Mouse (Mus musculus) T-helper 1 cell (primary cell): ENCODE measurements around the gene Maz.

Experiments
- in situ Hi-C: fragments of 300-600 bp; cut with MboI, MseI; formaldehyde crosslinking; loops from one replicate; pipeline ENCODE4 v1.15.1; 2025; ENCODE audit warnings: high pct_unique_total_duplicates

Gene Maz

GRCm38 (mm10) chr7:127026984-127027726 is at the start of gene Maz:
Gene Maz (minus strand): TSS chr7:127027037.
- in situ Hi-C loops, result no loop called here

GRCm38 (mm10) chr7:127076188-127076587 is 49.4 kb upstream of the Maz start:
- in situ Hi-C loops, result no loop called here

GRCm38 (mm10) chr7:127073221-127073620 is 46.4 kb upstream of the Maz start:
- in situ Hi-C loops, result no loop called here

- in situ Hi-C loops, result no loop called here
Measured at GRCm38 (mm10) chr7:127070871-127071413, 44.1 kb upstream of the Maz start.

GRCm38 (mm10) chr7:127066317-127066716 is 39.5 kb upstream of the Maz start:
- in situ Hi-C loops, result no loop called here

- in situ Hi-C loops, result no loop called here
Measured at GRCm38 (mm10) chr7:127065538-127065937, 38.7 kb upstream of the Maz start.

GRCm38 (mm10) chr7:127055026-127055585 is 28.3 kb upstream of the Maz start:
- in situ Hi-C loops, result no loop called here

- in situ Hi-C loops, result no loop called here
Measured at GRCm38 (mm10) chr7:127041851-127042672, 15.2 kb upstream of the Maz start, which contains the start of gene Kif22. Gene Kif22 (minus strand): TSS chr7:127042471.

- in situ Hi-C loops, result no loop called here
Measured at GRCm38 (mm10) chr7:127031244-127031643, 4.4 kb upstream of the Maz start.

GRCm38 (mm10) chr7:127030172-127030571 is 3.3 kb upstream of the Maz start:
- in situ Hi-C loops, result no loop called here

GRCm38 (mm10) chr7:127027885-127028284 is 1.0 kb upstream of the Maz start:
- in situ Hi-C loops, result no loop called here

GRCm38 (mm10) chr7:127026616-127026983 is 237 bp downstream of the Maz start:
- in situ Hi-C loops, result no loop called here

- in situ Hi-C loops, result no loop called here
Measured at GRCm38 (mm10) chr7:127026161-127026600, 656 bp downstream of the Maz start.

- in situ Hi-C loops, result no loop called here
Measured at GRCm38 (mm10) chr7:127025556-127026160, 1.2 kb downstream of the Maz start.

GRCm38 (mm10) chr7:127024755-127025555 is 1.9 kb downstream of the Maz start:
- in situ Hi-C loops, result no loop called here

GRCm38 (mm10) chr7:127023896-127024690 is 2.7 kb downstream of the Maz start:
- in situ Hi-C loops, result no loop called here

GRCm38 (mm10) chr7:127023272-127023691 is 3.6 kb downstream of the Maz start:
- in situ Hi-C loops, result no loop called here

GRCm38 (mm10) chr7:127022528-127023271 is 4.1 kb downstream of the Maz start:
- in situ Hi-C loops, result no loop called here
